Mouse (Mus musculus): Measurements from ENCODE around the gene Gss. TPM values are rescaled to one million over a fixed set of nuclear protein-coding genes. Genes with fewer than 3 reads are reported as not detected.

Gss gene
- polyA plus RNA-seq, 1 experiment from 2014 or later, result 37.1 TPM

DNA sequence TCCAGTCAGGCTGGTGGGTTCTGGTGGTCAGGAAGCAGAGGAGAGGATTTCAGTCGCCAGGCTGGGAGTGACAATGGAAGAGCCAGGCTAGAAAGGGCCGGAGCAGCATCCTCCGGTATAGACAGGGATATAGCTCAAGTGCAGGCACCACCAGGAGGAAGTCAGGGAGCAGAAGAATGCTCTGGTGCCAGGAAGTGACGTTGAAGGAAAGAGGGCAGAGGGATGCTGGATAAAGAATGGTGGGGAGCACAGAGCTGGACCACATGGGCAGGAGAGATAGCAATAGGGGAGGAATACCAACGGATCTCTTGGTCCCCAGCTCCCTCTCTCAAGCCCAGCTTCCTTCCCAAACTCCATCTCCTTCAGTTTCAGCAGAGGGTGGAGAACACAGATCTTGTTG lies 79.1 kb downstream of the Gss start:
- no peaks in the 10 kb centered on the region for H3K9me3 ChIP-seq (ENCODE audit: low read length)
- ATAC-seq (no peak), DNase-seq (ENCODE audit: low spot score) (no peak)
- no peak overlapping the region for H3K9ac ChIP-seq (replicated peaks; ENCODE audit: low read depth)
- H3K4me2 ChIP-seq (replicated peaks; ENCODE audit: low read depth, low read length), result no peak overlapping the region
- 54% methylated on average over 5 of the region's 5 CpGs for WGBS
- H3K36me3 ChIP-seq (ENCODE audit: insufficient read depth, low read length), result no peaks in the 10 kb centered on the region
- H3K4me3 ChIP-seq (ENCODE audit: low read depth, low read length), result no peak overlapping the region
- no peaks in the 10 kb centered on the region; the same call in 1 of the 2 replicates for H3K27me3 ChIP-seq (replicated peaks; ENCODE audit: insufficient read depth, low read length)
- peaks cover 5% of the 10 kb centered on the region; the same call in 1 of the 2 replicates for H3K4me1 ChIP-seq (ENCODE audit: insufficient read depth, low read depth, low read length)
- H3K27ac ChIP-seq (ENCODE audit: low read length), result no peak overlapping the region
- TF ChIP-seq EP300 (IDR thresholded peaks at IDR 0.05), result no peak
- no peak for TF ChIP-seq CTCF (IDR thresholded peaks at IDR 0.05)

MicroRNAs encoded within 50 kb of the gene (microRNA counts, 519-probe panel; counts per million panel counts)
- microRNA mmu-miR-499, result not detected

Small RNAs within 50 kb of the gene (microRNA-seq; reads per million reads assigned to microRNA genes)
- 14.0 reads per million, percentile 26 among the genes with 10 or more reads in this experiment for gene Mir499

Other genes starting within 250 kb of the Gss start
- 41.1 and 41.4 TPM in 2 replicates for gene Pigu, start 235.4 kb downstream of the Gss start, polyA plus RNA-seq (2015; fragmentation: Nextera tagmentation; extraction: Ambion mirVana)
- gene Trp53inp2, start 211.8 kb downstream of the Gss start, polyA plus RNA-seq (2015; fragmentation: Nextera tagmentation; extraction: Ambion mirVana), result 30.4 and 32.6 TPM in 2 replicates
- 16.7 and 20.0 TPM in 2 replicates for gene Ncoa6, start 118.9 kb downstream of the Gss start, polyA plus RNA-seq (2015; fragmentation: Nextera tagmentation; extraction: Ambion mirVana)
- gene Acss2, start 74.9 kb downstream of the Gss start, polyA plus RNA-seq (2015; fragmentation: Nextera tagmentation; extraction: Ambion mirVana), result 15.0 and 16.8 TPM in 2 replicates
- 1.0 and 1.2 TPM in 2 replicates for gene Ggt7, start 74.6 kb downstream of the Gss start, polyA plus RNA-seq (2015; fragmentation: Nextera tagmentation; extraction: Ambion mirVana)
- 0.38 and 0.54 TPM in 2 replicates for gene Myh7b, start 18.4 kb upstream of the Gss start, polyA plus RNA-seq (2015; fragmentation: Nextera tagmentation; extraction: Ambion mirVana)
- 83.5 and 86.0 TPM in 2 replicates for gene Trpc4ap, start 99.6 kb upstream of the Gss start, polyA plus RNA-seq (2015; fragmentation: Nextera tagmentation; extraction: Ambion mirVana)
- gene Edem2, start 136.7 kb upstream of the Gss start, polyA plus RNA-seq (2015; fragmentation: Nextera tagmentation; extraction: Ambion mirVana), result 46.6 and 47.3 TPM in 2 replicates
- gene Gm17581, start 143.1 kb upstream of the Gss start, polyA plus RNA-seq (2015; fragmentation: Nextera tagmentation; extraction: Ambion mirVana), result not detected in 2 replicates
- 9.1 and 9.7 TPM in 2 replicates for gene Procr, start 158.3 kb upstream of the Gss start, polyA plus RNA-seq (2015; fragmentation: Nextera tagmentation; extraction: Ambion mirVana)
- 0.05 and 0.11 TPM in 2 replicates for gene Mmp24, start 182.5 kb upstream of the Gss start, polyA plus RNA-seq (2015; fragmentation: Nextera tagmentation; extraction: Ambion mirVana)
- 31.4 and 32.9 TPM in 2 replicates for gene BC029722, start 226.6 kb upstream of the Gss start, polyA plus RNA-seq (2015; fragmentation: Nextera tagmentation; extraction: Ambion mirVana)
- 127 and 141 TPM in 2 replicates for gene Eif6, start 234.1 kb upstream of the Gss start, polyA plus RNA-seq (2015; fragmentation: Nextera tagmentation; extraction: Ambion mirVana)
- 0.04 TPM in 1 of 2 replicates, not detected in the other for gene Fam83c, start 242.0 kb upstream of the Gss start, polyA plus RNA-seq (2015; fragmentation: Nextera tagmentation; extraction: Ambion mirVana)